Mouse (Mus musculus) frontal cortex, postnatal 36 days (tissue): Measurements from ENCODE around the gene Spryd4.
A peak's percentile ranks its signal among the peaks of the same experiment; 100 is the strongest.
"Not testable (repeated sequence)": the region's sequence is repeated elsewhere in the genome, so short reads cannot be mapped to it uniquely, and the experiment has no call there.

ENCODE experiments used
- DNase-seq, 2 experiments: peaks; one replicate each; pipeline ENCODE4 v3.0.0; 2022; ENCODE audit warnings: low spot score in 2 of 2

Spryd4 gene

GRCm38 (mm10) chr10:128211390-128212108, at the start of gene Spryd4:
Spryd4 (minus strand) TSS chr10:128211807.
- peak; percentile 86 to 94 for DNase-seq

- DNase-seq = not testable (repeated sequence)
Observed at GRCm38 (mm10) chr10:128260376-128260775, 48.8 kb upstream of the Spryd4 start.

- no peak for DNase-seq
Observed at GRCm38 (mm10) chr10:128259946-128260345, 48.3 kb upstream of the Spryd4 start.

- no peak for DNase-seq
Observed at GRCm38 (mm10) chr10:128258953-128259352, 47.3 kb upstream of the Spryd4 start.

GRCm38 (mm10) chr10:128256328-128256727, 44.7 kb upstream of the Spryd4 start:
- DNase-seq = no peak

- no peak for DNase-seq
Observed at GRCm38 (mm10) chr10:128255925-128256324, 44.3 kb upstream of the Spryd4 start.

- no peak for DNase-seq
Observed at GRCm38 (mm10) chr10:128253677-128254255, 42.2 kb upstream of the Spryd4 start, which contains the start of gene Apon. Apon (plus strand) TSS chr10:128254096.

GRCm38 (mm10) chr10:128250565-128250964, 39.0 kb upstream of the Spryd4 start:
- no peak for DNase-seq

- no peak for DNase-seq
Observed at GRCm38 (mm10) chr10:128247020-128247732, 35.6 kb upstream of the Spryd4 start.

GRCm38 (mm10) chr10:128244121-128244520, 32.5 kb upstream of the Spryd4 start:
- DNase-seq = no peak

- DNase-seq = no peak
Observed at GRCm38 (mm10) chr10:128243252-128243651, 31.6 kb upstream of the Spryd4 start.

- no peak for DNase-seq
Observed at GRCm38 (mm10) chr10:128240131-128240530, 28.5 kb upstream of the Spryd4 start.

GRCm38 (mm10) chr10:128239140-128239539, 27.5 kb upstream of the Spryd4 start:
- DNase-seq = no peak

- peak; percentile 14 to 22 for DNase-seq
Observed at GRCm38 (mm10) chr10:128237807-128238480, 26.3 kb upstream of the Spryd4 start.

GRCm38 (mm10) chr10:128236321-128236720, 24.7 kb upstream of the Spryd4 start:
- DNase-seq = no peak

GRCm38 (mm10) chr10:128232420-128232985, 20.9 kb upstream of the Spryd4 start:
- peak; percentile 28 to 77 for DNase-seq

- peak; percentile 85 to 89 for DNase-seq
Observed at GRCm38 (mm10) chr10:128231697-128232419, 20.3 kb upstream of the Spryd4 start, which contains the start of gene Timeless. Timeless (plus strand) TSS chr10:128232065.

GRCm38 (mm10) chr10:128231146-128231545, 19.5 kb upstream of the Spryd4 start:
- DNase-seq = no peak

- DNase-seq = no peak
Observed at GRCm38 (mm10) chr10:128230582-128230981, 19.0 kb upstream of the Spryd4 start.

- DNase-seq = no peak
Observed at GRCm38 (mm10) chr10:128228009-128228408, 16.4 kb upstream of the Spryd4 start.

GRCm38 (mm10) chr10:128227592-128227991, 16.0 kb upstream of the Spryd4 start:
- no peak for DNase-seq
